In the genomic region with DNA sequence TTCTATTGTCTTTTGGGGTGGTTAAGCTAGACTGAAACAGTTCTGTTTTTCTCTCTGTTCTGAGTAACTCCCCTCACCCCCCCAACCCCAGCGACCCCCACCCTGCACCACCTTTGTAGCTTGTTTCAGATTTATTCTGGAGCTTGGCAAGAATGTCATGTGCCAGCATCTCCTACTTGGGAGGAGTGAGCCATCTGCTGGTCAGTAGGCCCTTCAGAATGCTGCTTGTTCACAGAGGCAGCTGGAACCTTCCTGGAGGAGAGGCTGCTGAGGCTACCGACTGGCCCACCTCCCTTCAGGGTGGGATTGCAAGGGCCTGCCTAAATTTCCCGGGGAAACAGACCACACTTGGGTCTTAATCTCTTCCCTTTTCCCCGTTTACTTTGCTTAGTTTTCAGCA, we compare ENCODE assay signal across 26 mouse cellular contexts. TPM values are rescaled to one million over a fixed set of nuclear protein-coding genes. Genes with fewer than 3 reads are reported as not detected.
A peak's percentile ranks its signal among the peaks of the same experiment; 100 is the strongest.
DNase-seq lines count a peak whose midpoint lies in the region; ATAC-seq and TF ChIP-seq lines count a peak whose summit lies in the region.
"Not testable (repeated sequence)": the region's sequence is repeated elsewhere in the genome, so short reads cannot be mapped to it uniquely, and the experiment has no call there.
"Had no signal": no experiment of that assay in that cellular context is flagged by ENCODE, and none has a peak within 500 bp of the region (broad histone marks: within the 10 kb centered on the region; RNA-seq: fewer than 3 reads in every experiment).

No protein-coding gene starts in this region.

- not testable (repeated sequence) for H3K36me3 ChIP-seq in embryonic facial prominence, embryonic 14.5 days (ENCODE audit: control insufficient read depth, insufficient read depth, low read length); hindbrain, postnatal 0 days (ENCODE audit: insufficient read depth, low read length); stomach, postnatal 0 days (ENCODE audit: control insufficient read depth, insufficient read depth, low read length)

- H3K27me3 ChIP-seq in embryonic facial prominence, embryonic 14.5 days (replicated peaks; ENCODE audit: control insufficient read depth, insufficient read depth, low read length); hindbrain, postnatal 0 days (ENCODE audit: insufficient read depth, low read length); stomach, postnatal 0 days (ENCODE audit: control insufficient read depth, insufficient read depth, low read length): not testable (repeated sequence)

- TF ChIP-seq EP300 in stomach, postnatal 0 days (optimal IDR thresholded peaks at IDR 0.05), result not testable (repeated sequence)

- H3K9me3 ChIP-seq in embryonic facial prominence, embryonic 14.5 days (ENCODE audit: control insufficient read depth, low read length); hindbrain, postnatal 0 days (ENCODE audit: low read length); stomach, postnatal 0 days (ENCODE audit: control insufficient read depth, low read length): not testable (repeated sequence)

- H3K4me2 ChIP-seq in embryonic facial prominence, embryonic 14.5 days (ENCODE audit: low read depth, low read length); hindbrain, postnatal 0 days (ENCODE audit: low read depth, low read length); stomach, postnatal 0 days (replicated peaks; ENCODE audit: low read depth): not testable (repeated sequence)

- intact Hi-C loops in left cerebral cortex, adult 2 months (cut with DNase I), result not testable (repeated sequence)

- not testable (repeated sequence) for H3K4me1 ChIP-seq in embryonic facial prominence, embryonic 14.5 days (ENCODE audit: control insufficient read depth, insufficient read depth, low read length); hindbrain, postnatal 0 days (ENCODE audit: insufficient read depth, low read length); stomach, postnatal 0 days (replicated peaks; ENCODE audit: control insufficient read depth, insufficient read depth)

- peak; percentile 41; the same call in 1 of the 2 replicates for TF ChIP-seq CTCF in hindbrain, postnatal 0 days (IDR thresholded peaks at IDR 0.05; ENCODE audit: low read depth)
- peak; percentile 15; the same call in 1 of the 2 replicates for TF ChIP-seq CTCF in left cerebral cortex, adult 2 months (IDR thresholded peaks at IDR 0.05)
- peak; percentile 45 for TF ChIP-seq CTCF in stomach, postnatal 0 days (IDR thresholded peaks at IDR 0.05; ENCODE audit: low read depth)

- ATAC-seq in embryonic facial prominence, embryonic 14.5 days (ENCODE audit: low read depth); stomach, postnatal 0 days (ENCODE audit: low FRiP score, low TSS enrichment): not testable (repeated sequence)
- 0 out of 2 replicates have a peak, but pooled peaks have one; percentile 32 for ATAC-seq in hindbrain, postnatal 0 days

- not testable (repeated sequence) for H3K27ac ChIP-seq in embryonic facial prominence, embryonic 14.5 days (replicated peaks; ENCODE audit: low read depth, low read length); hindbrain, postnatal 0 days; left cerebral cortex, adult 2 months; stomach, postnatal 0 days (replicated peaks)

- peak; percentile 7 for DNase-seq in 416B (ENCODE audit: low read depth)
- DNase-seq in brain, adult 2 months (ENCODE audit: low read depth, low spot score), result peak; percentile 15
- DNase-seq in embryonic facial prominence, embryonic 14.5 days (ENCODE audit: low spot score), result peak; percentile 20
- DNase-seq in hindbrain, postnatal 0 days (ENCODE audit: low spot score), result peak; percentile 5
- not testable (repeated sequence) for DNase-seq in left cerebral cortex, adult 2 months (ENCODE audit: extremely low spot score in 1 of 2, low spot score in 2 of 2); stomach, postnatal 0 days (ENCODE audit: low spot score)
- DNase-seq in retina, embryonic 14.5 days (ENCODE audit: low spot score), result peak; percentile 1

- H3K9ac ChIP-seq in embryonic facial prominence, embryonic 14.5 days (ENCODE audit: low read depth, low read length); hindbrain, postnatal 0 days (replicated peaks; ENCODE audit: low read length); stomach, postnatal 0 days (ENCODE audit: low read length): not testable (repeated sequence)

- not testable (repeated sequence) for H3K4me3 ChIP-seq in embryonic facial prominence, embryonic 14.5 days (ENCODE audit: low read depth, low read length); hindbrain, postnatal 0 days (ENCODE audit: low read length); left cerebral cortex, adult 2 months; stomach, postnatal 0 days (ENCODE audit: low read depth, low read length)

- WGBS in embryonic facial prominence, embryonic 14.5 days, result 46% methylated on average over 3 of the region's 4 CpGs
- WGBS in hindbrain, postnatal 0 days, result 51% methylated on average over 4 of the region's 4 CpGs
- 49% methylated on average over 4 of the region's 4 CpGs for WGBS in stomach, postnatal 0 days

RNA-seq across cellular contexts. Expression of a gene that starts 21.6 kb away (rescaled TPM):
- polyA plus RNA-seq in embryonic facial prominence, embryonic 14.5 days (2014; fragmentation: Nextera tagmentation; extraction: Ambion mirVana), result not detected in 2 replicates
- total RNA-seq in hindbrain, postnatal 0 days (2014; rRNA removed), result not detected in 2 replicates
- polyA plus RNA-seq in hindbrain, postnatal 0 days (2015; fragmentation: Nextera tagmentation; extraction: Ambion mirVana), result not detected in 2 replicates
- total RNA-seq in left cerebral cortex, adult 2 months (2021), result not detected
- polyA plus RNA-seq in stomach, postnatal 0 days (2015; fragmentation: Nextera tagmentation; extraction: Ambion mirVana), result not detected in 2 replicates
- total RNA-seq: adrenal gland, adult 8-10 months; adrenal gland, postnatal 36 days; CH12.LX; ES-E14; gastrocnemius, adult 18-20 months; gastrocnemius, postnatal 14 days; heart, adult 2 months; heart, postnatal 14 days; hematopoietic stem cell, adult 5-6 weeks had no signal
- polyA plus RNA-seq: embryonic facial prominence, embryonic 10.5 days; embryonic facial prominence, embryonic 15.5 days; erythroblast, embryonic 14.5 days; forebrain, embryonic 10.5 days; forebrain, embryonic 15.5 days; gonadal fat pad, adult 2 months; heart, adult 2 months; heart, embryonic 11.5 days; heart, embryonic 15.5 days; hindbrain, embryonic 13.5 days; intestine, embryonic 15.5 days had no signal
